Mouse (Mus musculus) activated CD4-positive, CD25-positive, alpha-beta regulatory T cell, adult 9 weeks (primary cell): ENCODE measurements around the gene Zfp174. TPM values are rescaled to one million over a fixed set of nuclear protein-coding genes. Genes with fewer than 3 reads are reported as not detected.

Experiments
- polyA plus RNA-seq: library from polyadenylated mRNA; unstranded; fragments of 100-300 nt; shearing (Covaris generic); gene quantifications from one replicate; pipeline ENCODE4 v1.2.1, GENCODE M21; 2017

Gene Zfp174
- polyA plus RNA-seq = 0.84 TPM

GRCm38 (mm10) chr16:3846711-3847518 lies at the start of gene Zfp174:
TSS of gene Zfp174 (plus strand) at chr16:3847268.

GRCm38 (mm10) chr16:3830588-3831109 lies 16.4 kb upstream of the Zfp174 start, which contains the start of gene Olfr15:
TSS of gene Olfr15 (plus strand) at chr16:3830878.

GRCm38 (mm10) chr16:3872216-3873047 lies 25.4 kb downstream of the Zfp174 start, which contains the start of gene Naa60:
TSS of gene Naa60 (plus strand) at chr16:3872375.

GRCm38 (mm10) chr16:3884201-3885064 lies 37.4 kb downstream of the Zfp174 start, which contains the start of the genes Zfp597 and Gm20695:
TSS of gene Zfp597 (minus strand) at chr16:3884561.
TSS of gene Gm20695 (plus strand) at chr16:3884648.

Other genes with a start within 250 kb of the Zfp174 start
- gene Mefv, start 129.2 kb upstream of the Zfp174 start, polyA plus RNA-seq = not detected
- 65.1 TPM for gene Zfp263, start 103.2 kb upstream of the Zfp174 start, polyA plus RNA-seq
- not detected for gene Olfr15, start 16.4 kb upstream of the Zfp174 start, polyA plus RNA-seq
- gene Naa60, start 25.1 kb downstream of the Zfp174 start, polyA plus RNA-seq = 140 TPM
- 15.1 TPM for gene Zfp597, start 37.3 kb downstream of the Zfp174 start, polyA plus RNA-seq
- gene Gm20695, start 37.4 kb downstream of the Zfp174 start, polyA plus RNA-seq = not detected
- gene 1700037C18Rik, start 61.4 kb downstream of the Zfp174 start, polyA plus RNA-seq = 10.6 TPM
- gene Cluap1, start 61.5 kb downstream of the Zfp174 start, polyA plus RNA-seq = 37.5 TPM
- gene Nlrc3, start 129.4 kb downstream of the Zfp174 start, polyA plus RNA-seq = 93.6 TPM
- 44.9 TPM for gene Slx4, start 156.5 kb downstream of the Zfp174 start, polyA plus RNA-seq
- 4.9 TPM for gene Dnase1, start 189.7 kb downstream of the Zfp174 start, polyA plus RNA-seq
- gene Trap1, start 230.6 kb downstream of the Zfp174 start, polyA plus RNA-seq = 74.7 TPM